Mouse (Mus musculus) lung, postnatal 0 days (tissue): ENCODE data around the gene Magi1.

ENCODE experiments used
- CTCF ChIP-seq: IDR thresholded peaks from 2 replicates; pipeline ENCODE4 v1.5.1; 2016; ENCODE audit warnings: antibody characterized with exemption, mild to moderate bottlenecking
- EP300 ChIP-seq: IDR thresholded peaks from 2 replicates; pipeline ENCODE4 v1.6.1; 2016; ENCODE audit warnings: antibody characterized with exemption, mild to moderate bottlenecking, control low read depth

GRCm38 (mm10) chr6:94040093-94040492 is 243.6 kb downstream of the Magi1 start:
- no peak for TF ChIP-seq EP300
- TF ChIP-seq CTCF: peak; percentile 70
